In the genomic region with DNA sequence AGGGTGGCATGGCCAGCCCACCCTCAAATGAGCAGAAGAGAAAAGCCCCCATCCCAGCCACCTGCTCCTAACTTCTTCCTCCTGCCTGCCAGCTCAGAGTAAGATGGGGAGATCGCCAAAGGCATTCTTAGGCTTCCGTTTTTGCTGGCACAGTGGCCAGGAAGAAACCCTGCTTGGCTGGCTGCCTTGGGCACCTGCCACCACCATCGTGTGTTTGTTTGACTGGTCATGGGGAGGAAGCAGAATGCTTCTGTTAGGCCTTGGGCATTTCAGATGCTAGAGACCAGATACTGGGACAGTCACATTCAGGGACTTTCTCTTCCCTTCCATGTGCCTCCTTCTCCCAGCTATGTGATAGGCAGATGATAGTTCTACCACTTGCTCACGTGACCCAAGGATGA, we compare ENCODE assay signal across 9 mouse cellular contexts.
DNase-seq lines count a peak whose midpoint lies in the region; TF ChIP-seq lines count a peak whose summit lies in the region.
"Had no signal": no experiment of that assay in that cellular context is flagged by ENCODE, and none has a peak within 500 bp of the region (broad histone marks: within the 10 kb centered on the region; RNA-seq: fewer than 3 reads in every experiment).

No protein-coding gene starts in this region.

- 25% methylated on average over 4 of the region's 4 CpGs for WGBS in heart, adult 2 months
- 45% methylated on average over 4 of the region's 4 CpGs for WGBS in thymus, adult 2 months

- H3K4me3 ChIP-seq in heart, adult 2 months: no peak overlapping the region
- no peak overlapping the region for H3K4me3 ChIP-seq in thymus, adult 2 months (ENCODE audit: control insufficient read depth, insufficient read depth, low read length)
- H3K4me3 ChIP-seq: heart, embryonic 10.5 days had no signal

- TF ChIP-seq CTCF in heart, adult 2 months (IDR thresholded peaks at IDR 0.05): no peak
- no peak for TF ChIP-seq CTCF in thymus, adult 2 months (IDR thresholded peaks at IDR 0.05; ENCODE audit: borderline replicate concordance, control insufficient read depth, extremely low read depth, insufficient read depth, low read length, poor library complexity)

- peaks cover 4% of the 10 kb centered on the region for H3K4me1 ChIP-seq in heart, adult 2 months (ENCODE audit: control insufficient read depth, insufficient read depth, low read length)
- H3K4me1 ChIP-seq in thymus, adult 2 months (replicated peaks; ENCODE audit: control insufficient read depth, insufficient read depth, low read length): no peaks in the 10 kb centered on the region

- TF ChIP-seq POLR2A in heart, adult 2 months (IDR thresholded peaks at IDR 0.05; ENCODE audit: insufficient read depth, low read depth, low read length): no peak
- TF ChIP-seq POLR2A in thymus, adult 2 months (IDR thresholded peaks at IDR 0.05; ENCODE audit: control insufficient read depth, extremely low read depth, insufficient read depth, low read length, poor library complexity): no peak

- no peaks in the 10 kb centered on the region for H3K79me2 ChIP-seq in heart, adult 2 months (replicated peaks; ENCODE audit: control insufficient read depth, insufficient read depth, low read length)

- peak; percentile 90 for DNase-seq in heart, adult 11 months
- DNase-seq in heart, adult 2 months: no peak
- peak; percentile 20 for DNase-seq in right cerebral cortex, postnatal 25 days
- DNase-seq in right cerebral cortex, adult 2 months (ENCODE audit: low spot score in 2 of 2): no peak
- DNase-seq in cerebellum, postnatal 25 days: peak; percentile 79 to 85
- DNase-seq in ovary, postnatal 14 days (ENCODE audit: low spot score): peak; percentile 39
- DNase-seq in urinary bladder, postnatal 4 days (ENCODE audit: low spot score in 2 of 2): no peak
- DNase-seq in thymus, adult 2 months: no peak

- H3K27ac ChIP-seq in heart, adult 2 months: no peak overlapping the region
- no peak overlapping the region for H3K27ac ChIP-seq in thymus, adult 2 months (ENCODE audit: control insufficient read depth, insufficient read depth, low read length)
- H3K27ac ChIP-seq: heart, embryonic 10.5 days had no signal

- no peak for TF ChIP-seq EP300 in heart, adult 2 months (IDR thresholded peaks at IDR 0.05; ENCODE audit: insufficient read depth, low read depth, low read length)

- H3K9ac ChIP-seq in heart, adult 2 months (ENCODE audit: low read depth, low read length): no peak overlapping the region

- no peaks in the 10 kb centered on the region for H3K27me3 ChIP-seq in heart, adult 2 months (ENCODE audit: control insufficient read depth, insufficient read depth, low read length)
- H3K27me3 ChIP-seq in thymus, adult 2 months (ENCODE audit: control insufficient read depth, insufficient read depth, low read length): no peaks in the 10 kb centered on the region

- no peaks in the 10 kb centered on the region for H3K36me3 ChIP-seq in heart, adult 2 months (ENCODE audit: control insufficient read depth, insufficient read depth, low read length)
- no peaks in the 10 kb centered on the region for H3K36me3 ChIP-seq in thymus, adult 2 months (ENCODE audit: control insufficient read depth, insufficient read depth, low read length)
- H3K36me3 ChIP-seq: heart, embryonic 10.5 days had no signal

- intact Hi-C loops in heart, adult 2 months (cut with DNase I): no loop called here

Comparison
In these comparisons a context has a peak if more than half of its experiments do, and no peak if none do; other contexts are left out.
1. DNase-seq: peak in heart, adult 11 months (single experiment), right cerebral cortex, postnatal 25 days (single experiment), cerebellum, postnatal 25 days (2 of 2) and ovary, postnatal 14 days (single experiment); none in heart, adult 2 months (0 of 2), right cerebral cortex, adult 2 months (0 of 2), urinary bladder, postnatal 4 days (0 of 2) and thymus, adult 2 months (single experiment).